Mouse (Mus musculus) megakaryocyte, embryonic 14.5 days (primary cell): ENCODE results near the gene Gm43064.

Experiments
- FLI1 ChIP-seq: IDR thresholded peaks from 2 replicates; pipeline ENCODE4 v1.6.1; 2012; ENCODE audit warnings: low read length, inconsistent platforms, mixed read lengths
- GATA1 ChIP-seq: IDR thresholded peaks from 3 replicates; pipeline ENCODE4 v1.6.1; 2012; ENCODE audit warnings: mixed read lengths, low read length, inconsistent platforms, borderline replicate concordance

DNA sequence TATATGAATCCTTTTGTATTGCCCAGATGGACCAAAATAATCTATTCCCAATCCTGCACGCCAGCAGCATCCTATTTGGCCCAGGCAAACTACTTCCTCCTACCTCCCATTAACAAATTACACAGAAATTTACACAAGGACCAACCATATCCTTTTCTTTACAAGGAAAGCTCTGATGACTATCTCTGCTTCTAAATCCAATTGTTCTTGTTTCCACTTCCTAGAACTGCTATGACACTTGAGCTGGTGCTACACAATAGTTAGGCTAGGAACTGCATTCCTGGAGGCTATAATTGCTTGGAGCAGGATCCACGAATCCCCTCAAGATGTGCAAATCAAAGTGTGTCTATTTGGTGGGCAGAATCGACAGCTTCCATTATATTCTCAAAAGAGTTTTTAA, 42.6 kb upstream of the Gm43064 start:
- no peak for TF ChIP-seq GATA1
- no peak for TF ChIP-seq FLI1
